Mouse (Mus musculus) layer of hippocampus, adult 2 months (tissue): ENCODE measurements around the gene Tpst1. TPM values are rescaled to one million over a fixed set of nuclear protein-coding genes. Genes with fewer than 3 reads are reported as not detected.

Source experiments
- DNase-seq, 2 experiments: peaks; one replicate each; pipeline ENCODE4 v3.0.0; 2022; ENCODE audit warnings: low spot score in 2 of 2
- H3K27ac ChIP-seq: fragments of 200-600 bp; 2 replicates; pipeline ENCODE4 v1.8.1; 2022
- H3K4me3 ChIP-seq: fragments of 200-600 bp; 2 replicates; pipeline ENCODE4 v1.8.1; 2022; ENCODE audit warnings: mild to moderate bottlenecking
- CTCF ChIP-seq: fragments of 200-600 bp; conservative IDR thresholded peaks from 2 replicates; pipeline ENCODE4 v1.8.1; 2022; ENCODE audit warnings: antibody characterized with exemption, mild to moderate bottlenecking, moderate library complexity
- total RNA-seq, 2 experiments: library from RNA; stranded (reverse); gene quantifications; 2 replicates each; pipeline ENCODE4 v1.2.3; 2021

Gene Tpst1
- total RNA-seq, 2 experiments from 2014 or later, result 48.7 to 49.1 TPM

- DNase-seq, result no peak
- Histone ChIP-seq H3K4me3 (no peak overlapping the region), H3K27ac (peak overlapping the region; percentile 23; the same call in 1 of the 2 replicates)
- TF ChIP-seq CTCF, result no peak
Observed at GRCm38 (mm10) chr5:130117932-130118331, 44.8 kb downstream of the Tpst1 start.

DNA sequence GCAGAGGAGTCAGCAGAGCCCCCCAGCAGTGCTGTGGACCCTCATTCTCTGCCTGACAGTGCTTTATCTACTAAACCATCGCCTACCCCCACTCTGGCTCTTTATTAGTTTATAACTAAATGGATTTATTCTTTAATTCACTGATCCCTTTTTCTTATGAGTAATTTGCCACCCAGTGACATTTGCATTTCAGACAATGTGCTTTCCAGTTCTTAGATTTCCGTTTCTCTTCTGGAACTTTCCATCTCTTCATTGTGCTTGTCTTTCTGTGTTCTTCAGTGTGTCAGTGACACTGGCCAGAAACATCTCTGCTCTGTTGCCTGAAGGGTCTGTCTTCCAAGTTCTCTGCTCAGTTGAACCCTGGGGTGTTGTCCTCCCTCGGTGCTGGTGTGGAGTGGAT lies 46.1 kb downstream of the Tpst1 start:
- no peak overlapping the region for H3K4me3 ChIP-seq
- TF ChIP-seq CTCF, result no peak
- no peak overlapping the region for H3K27ac ChIP-seq
- DNase-seq, result no peak

DNA sequence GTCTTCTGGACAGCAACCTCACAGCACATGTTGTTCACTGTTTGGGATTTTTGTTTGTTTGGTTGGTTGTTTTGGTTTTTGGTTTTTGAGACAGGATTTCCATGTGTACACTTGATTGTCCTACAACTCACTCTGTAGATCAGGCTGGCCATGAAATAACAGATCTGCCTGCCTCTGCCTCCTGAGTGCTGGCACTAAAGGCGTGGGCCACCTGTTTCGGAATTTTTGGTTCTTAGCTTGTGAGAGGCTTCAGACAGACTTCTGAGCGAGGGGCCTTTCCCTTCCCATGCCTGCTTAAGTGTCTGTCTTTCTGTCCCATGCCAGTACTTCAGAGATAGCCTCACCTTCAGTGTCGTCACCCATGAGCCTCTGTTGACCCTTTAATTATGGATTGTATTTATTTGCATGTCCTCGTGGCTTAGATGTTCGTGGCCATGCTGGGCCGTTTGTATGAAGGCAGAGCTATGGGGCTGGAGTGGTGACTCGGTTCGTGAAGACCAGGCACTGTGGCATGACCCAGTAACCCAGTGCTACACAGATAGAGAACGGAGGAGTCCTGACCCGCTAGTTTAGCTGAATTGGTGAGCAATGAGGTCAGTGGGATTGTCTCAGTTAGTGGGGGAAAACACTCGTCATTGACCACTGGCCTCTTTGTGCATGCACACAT lies 47.1 kb downstream of the Tpst1 start:
- Histone ChIP-seq H3K4me3 (no peak overlapping the region), H3K27ac (peak overlapping the region; percentile 6; the same call in 1 of the 2 replicates)
- no peak for TF ChIP-seq CTCF
- DNase-seq, result no peak

DNA sequence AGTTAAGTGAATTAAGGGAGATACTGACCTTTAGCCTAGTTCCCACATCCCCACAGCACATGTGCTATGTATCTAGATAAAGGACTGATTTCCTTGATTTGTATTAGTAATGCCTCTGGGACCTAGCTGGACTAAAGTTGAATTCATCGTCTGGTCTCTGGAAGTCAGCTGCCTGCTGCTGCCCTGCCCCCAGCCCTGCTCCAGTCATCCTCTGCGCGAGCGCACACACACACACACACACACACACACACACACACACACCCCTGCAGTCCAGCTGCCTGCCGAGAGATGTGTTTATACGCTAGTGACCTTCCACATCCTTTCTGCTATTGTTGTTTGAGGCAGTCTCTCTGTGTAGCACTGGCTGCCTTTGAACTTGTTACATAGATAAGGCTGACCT lies 47.8 kb downstream of the Tpst1 start:
- DNase-seq, result no peak
- TF ChIP-seq CTCF, result no peak
- peak overlapping the region; percentile 6; the same call in 1 of the 2 replicates for H3K27ac ChIP-seq
- H3K4me3 ChIP-seq, result no peak overlapping the region

GRCm38 (mm10) chr5:130122355-130122754 lies 49.2 kb downstream of the Tpst1 start:
- DNase-seq, result no peak
- no peak overlapping the region for H3K27ac ChIP-seq
- no peak overlapping the region for H3K4me3 ChIP-seq
- TF ChIP-seq CTCF, result no peak

GRCm38 (mm10) chr5:130124271-130124670 lies 51.1 kb downstream of the Tpst1 start:
- TF ChIP-seq CTCF, result no peak
- H3K27ac ChIP-seq, result no peak overlapping the region
- DNase-seq, result no peak
- H3K4me3 ChIP-seq, result no peak overlapping the region

DNA sequence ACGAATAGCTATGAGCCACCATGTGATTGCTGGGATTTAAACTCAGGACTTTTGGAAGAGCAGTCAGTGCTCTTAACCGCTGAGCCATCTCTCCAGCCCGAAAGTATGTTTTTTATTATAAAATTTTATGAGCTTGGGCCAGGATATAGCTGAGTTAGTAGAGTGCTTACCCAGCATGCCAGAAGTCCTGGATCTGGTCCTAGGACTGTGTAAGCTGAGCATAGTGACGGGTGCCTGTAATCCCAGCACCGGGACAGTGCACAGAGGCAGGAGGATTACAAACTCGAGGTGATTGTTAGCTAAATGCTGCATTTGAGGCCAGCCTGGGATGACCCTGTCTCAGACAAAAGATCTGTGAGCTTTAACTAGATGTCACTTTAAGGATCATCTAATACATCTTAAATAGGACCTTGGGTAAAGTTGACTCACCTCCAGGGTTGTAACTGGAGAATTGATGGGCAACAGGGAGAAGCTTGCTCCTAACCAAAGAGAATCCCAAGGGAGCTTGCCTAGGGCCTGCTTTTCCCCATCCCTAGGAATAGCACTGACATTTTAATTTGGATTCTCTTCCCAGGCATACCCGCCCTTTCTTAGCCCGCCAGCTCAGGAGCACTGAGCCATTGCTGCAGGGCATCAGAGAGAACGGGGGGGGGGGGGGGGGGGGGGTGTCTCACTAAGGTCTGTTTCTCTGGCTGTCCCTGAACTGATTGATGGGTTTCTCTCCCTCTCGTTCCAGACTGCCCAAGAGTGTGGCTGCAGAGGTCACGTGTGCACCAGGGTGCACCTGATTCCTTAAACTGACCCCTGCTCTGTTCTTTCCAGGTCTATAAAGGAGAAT lies 55.8 kb downstream of the Tpst1 start:
- Histone ChIP-seq H3K27ac (no peak overlapping the region; the same call in 1 of the 2 replicates), H3K4me3 (no peak overlapping the region)
- no peak for DNase-seq
- 0 out of 2 replicates have a peak, but pooled peaks have one; percentile 12 for TF ChIP-seq CTCF

DNA sequence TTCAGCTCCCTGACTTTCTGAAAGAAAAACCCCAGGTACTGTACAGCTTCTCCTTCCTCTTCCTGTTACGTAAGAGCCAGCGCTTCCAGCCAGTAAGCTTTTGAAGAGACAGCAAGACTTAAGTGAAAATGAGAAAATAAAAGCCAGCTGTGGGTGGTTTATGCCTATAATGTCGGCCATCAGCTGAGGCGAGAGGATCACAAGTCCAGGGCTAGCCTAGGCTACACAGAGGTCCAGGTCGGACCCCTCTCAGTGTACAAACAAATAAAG lies 56.3 kb downstream of the Tpst1 start:
- no peak overlapping the region for H3K4me3 ChIP-seq
- DNase-seq, result no peak
- peak overlapping the region; percentile 29; the same call in 1 of the 2 replicates for H3K27ac ChIP-seq
- TF ChIP-seq CTCF, result no peak

DNA sequence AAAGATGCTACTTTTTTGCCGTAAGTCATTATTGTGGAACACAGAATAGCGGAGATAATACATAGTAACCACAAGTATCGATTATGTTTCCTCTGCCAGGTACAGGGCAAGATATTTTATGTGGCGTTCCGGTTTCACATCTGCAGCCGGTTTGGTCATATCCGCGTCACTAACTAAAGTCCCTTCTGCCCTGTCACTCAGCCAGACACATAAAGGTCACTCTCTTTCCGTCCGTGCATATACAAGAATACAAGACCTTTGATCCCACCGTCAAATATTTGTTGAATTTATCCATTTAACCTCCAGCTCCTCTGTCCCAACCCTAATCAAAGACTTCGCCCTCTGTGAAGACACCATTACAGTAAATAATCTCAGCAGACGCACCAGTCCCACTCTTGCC lies 63.5 kb downstream of the Tpst1 start:
- no peak for TF ChIP-seq CTCF
- Histone ChIP-seq H3K4me3 (no peak overlapping the region), H3K27ac (no peak overlapping the region)
- DNase-seq, result no peak

GRCm38 (mm10) chr5:130139393-130139792 lies 66.3 kb downstream of the Tpst1 start:
- peak; percentile 94 for TF ChIP-seq CTCF
- H3K27ac ChIP-seq, result no peak overlapping the region
- no peak overlapping the region for H3K4me3 ChIP-seq
- DNase-seq, result peak; percentile 60 to 84

DNA sequence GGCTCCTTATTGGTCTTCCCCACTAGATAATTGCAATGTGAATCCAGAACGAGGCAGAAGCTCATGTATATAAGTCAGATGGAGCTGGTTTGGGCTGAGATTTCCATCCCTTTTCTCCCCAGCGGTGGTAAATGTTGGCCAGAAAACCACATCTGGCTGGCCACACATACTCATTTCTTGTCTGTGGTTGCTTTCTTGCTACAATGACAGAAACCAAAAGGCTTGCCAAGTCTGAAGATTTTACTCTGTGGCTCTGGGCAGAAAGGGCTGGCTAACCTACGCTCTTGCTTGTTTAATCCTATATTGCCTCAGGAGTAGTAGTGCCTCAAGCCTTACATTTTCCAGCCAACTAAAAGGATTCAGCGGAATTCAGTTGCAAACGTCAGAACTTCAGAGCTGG lies 68.0 kb downstream of the Tpst1 start:
- H3K4me3 ChIP-seq, result no peak overlapping the region
- TF ChIP-seq CTCF, result no peak
- H3K27ac ChIP-seq, result no peak overlapping the region

GRCm38 (mm10) chr5:130142041-130142440 lies 68.9 kb downstream of the Tpst1 start:
- no peak for DNase-seq
- H3K27ac ChIP-seq, result no peak overlapping the region
- no peak for TF ChIP-seq CTCF
- no peak overlapping the region for H3K4me3 ChIP-seq

More for the DNA sequence above, 68.0 kb downstream of the Tpst1 start:
- no peak for DNase-seq

GRCm38 (mm10) chr5:130143101-130143500 lies 70.0 kb downstream of the Tpst1 start:
- Histone ChIP-seq H3K27ac (peak overlapping the region; percentile 95; the same call in 1 of the 2 replicates), H3K4me3 (no peak overlapping the region)
- DNase-seq, result no peak
- no peak for TF ChIP-seq CTCF

DNA sequence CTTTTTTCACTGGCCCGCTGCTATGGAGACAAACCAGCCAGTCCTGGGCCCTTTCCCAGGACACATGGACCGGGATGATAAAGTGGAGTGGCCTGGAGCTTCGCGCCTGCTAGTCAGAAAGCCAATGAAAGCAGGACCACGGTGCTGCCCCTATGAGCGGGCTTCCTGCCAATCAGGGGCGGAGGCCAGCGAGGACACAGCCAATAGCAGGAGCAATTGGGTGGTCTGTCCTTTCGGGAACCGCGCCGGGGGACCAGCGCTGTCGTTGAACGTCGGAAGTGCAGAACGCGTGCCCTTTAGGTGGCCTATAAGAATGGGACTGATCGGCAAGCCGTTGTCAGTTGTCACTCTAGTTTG lies 70.8 kb downstream of the Tpst1 start:
- Histone ChIP-seq H3K4me3 (peak overlapping the region; percentile 96), H3K27ac (peak overlapping the region; percentile 95)
- peak; percentile 73 for DNase-seq
- 0 out of 2 replicates have a peak, but pooled peaks have one; percentile 5 for TF ChIP-seq CTCF
